In the genomic region with DNA sequence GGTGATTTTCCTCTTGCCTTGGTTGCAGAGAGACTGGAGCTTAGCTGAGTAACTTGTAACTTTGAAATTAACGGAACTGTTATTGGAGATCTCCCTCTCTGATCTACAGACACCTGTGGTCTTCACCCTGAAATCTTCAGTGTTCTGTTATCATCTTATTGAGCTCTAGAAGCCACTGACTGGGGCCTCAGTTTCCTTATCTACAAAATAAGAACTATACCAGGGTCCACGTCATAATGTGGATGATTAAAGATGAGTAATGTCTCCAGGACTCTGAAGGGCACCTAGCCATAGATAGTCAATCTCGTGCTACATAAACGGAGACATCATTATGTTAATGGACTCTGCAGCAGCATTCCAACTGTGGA, we compare ENCODE assay signal across 24 mouse cellular contexts. TPM values are rescaled to one million over a fixed set of nuclear protein-coding genes. Genes with fewer than 3 reads are reported as not detected.
A peak's percentile ranks its signal among the peaks of the same experiment; 100 is the strongest.
DNase-seq lines count a peak whose midpoint lies in the region; ATAC-seq and TF ChIP-seq lines count a peak whose summit lies in the region.
"Had no signal": no experiment of that assay in that cellular context is flagged by ENCODE, and none has a peak within 500 bp of the region (broad histone marks: within the 10 kb centered on the region; RNA-seq: fewer than 3 reads in every experiment).

No protein-coding gene starts in this region.

- no peak for ATAC-seq in heart, postnatal 0 days (ENCODE audit: insufficient read depth, low read depth)
- no peak for ATAC-seq in heart, embryonic 12.5 days (ENCODE audit: insufficient number of reproducible peaks, low FRiP score)
- no peak for ATAC-seq in embryonic facial prominence, embryonic 14.5 days (ENCODE audit: low read depth)
- ATAC-seq in midbrain, embryonic 14.5 days (ENCODE audit: low FRiP score, low TSS enrichment), result no peak
- ATAC-seq: activated CD4-positive, CD25-positive, alpha-beta regulatory T cell, adult 4 months had no signal

- TF ChIP-seq CTCF in heart, postnatal 0 days (IDR thresholded peaks at IDR 0.05; ENCODE audit: low read depth), result no peak
- TF ChIP-seq CTCF in MEL (IDR thresholded peaks at IDR 0.05 in 2 of 3, conservative IDR thresholded peaks at IDR 0.05 in 1 of 3; ENCODE audit: control insufficient read depth in 1 of 3, insufficient read depth in 1 of 3, low read depth in 2 of 3, low read length in 3 of 3, poor library complexity in 1 of 3, severe bottlenecking in 1 of 3), result no peak
- TF ChIP-seq CTCF in small intestine, adult 2 months (IDR thresholded peaks at IDR 0.05; ENCODE audit: extremely low read depth, insufficient read length, insufficient replicate concordance, low read depth, low read length), result no peak

- 80% methylated on average over 4 of the region's 4 CpGs for WGBS in heart, postnatal 0 days
- WGBS in heart, embryonic 12.5 days, result 66% methylated on average over 4 of the region's 4 CpGs
- 83% methylated on average over 4 of the region's 4 CpGs for WGBS in embryonic facial prominence, embryonic 14.5 days
- 23% methylated on average over 4 of the region's 4 CpGs for WGBS in small intestine, adult 2 months
- WGBS in midbrain, embryonic 14.5 days, result 80% methylated on average over 4 of the region's 4 CpGs

- no peaks in the 10 kb centered on the region for H3K79me2 ChIP-seq in MEL (ENCODE audit: control insufficient read depth, insufficient read depth, low read length, poor library complexity)

- no peak for DNase-seq in heart, postnatal 0 days (ENCODE audit: low spot score)
- no peak for DNase-seq in MEL (ENCODE audit: low read depth, low spot score)
- no peak for DNase-seq in embryonic facial prominence, embryonic 14.5 days (ENCODE audit: low spot score)
- no peak for DNase-seq in urinary bladder, adult 18-20 months (ENCODE audit: low spot score in 2 of 2)
- DNase-seq in adrenal gland, adult 8-10 months, result no peak
- DNase-seq in midbrain, embryonic 14.5 days, result no peak
- DNase-seq: cerebellum, adult 18-20 months; cerebellum, postnatal 25 days; heart, postnatal 14 days; layer of hippocampus, adult 9-11 months; liver, embryonic 13.5 days; lung, adult 2 months; lung, postnatal 14 days; right cerebral cortex, postnatal 14 days; spleen, adult 18-20 months; thymus, adult 2 months; thymus, postnatal 4 days had no signal

- H3K36me3 ChIP-seq in heart, postnatal 0 days (replicated peaks; ENCODE audit: control insufficient read depth, insufficient read depth, low read length), result no peaks in the 10 kb centered on the region
- H3K36me3 ChIP-seq in heart, embryonic 12.5 days, result no peaks in the 10 kb centered on the region
- peaks cover 0 to 14% of the 10 kb centered on the region in 2 experiments; a peak in 2 of 4 replicates for H3K36me3 ChIP-seq in MEL (ENCODE audit: control insufficient read depth in 1 of 2, insufficient read depth in 2 of 2, low read length in 2 of 2)
- no peaks in the 10 kb centered on the region for H3K36me3 ChIP-seq in embryonic facial prominence, embryonic 14.5 days (ENCODE audit: control insufficient read depth, insufficient read depth, low read length)
- H3K36me3 ChIP-seq in small intestine, adult 2 months (ENCODE audit: control insufficient read depth, insufficient read depth, low read length), result no peaks in the 10 kb centered on the region
- H3K36me3 ChIP-seq in midbrain, embryonic 14.5 days (ENCODE audit: control insufficient read depth, insufficient read depth, low read length), result no peaks in the 10 kb centered on the region
- H3K36me3 ChIP-seq: hindbrain, embryonic 12.5 days; liver, embryonic 13.5 days; midbrain, embryonic 12.5 days had no signal

- H3K4me1 ChIP-seq in heart, postnatal 0 days (ENCODE audit: control insufficient read depth, insufficient read depth), result 0 out of 2 replicates have a peak, but pooled peaks cover 22% of the 10 kb centered on the region
- peaks cover 23% of the 10 kb centered on the region for H3K4me1 ChIP-seq in heart, embryonic 12.5 days (replicated peaks)
- peaks cover 6 to 22% of the 10 kb centered on the region in 2 experiments; a peak in 3 of 4 replicates for H3K4me1 ChIP-seq in MEL (ENCODE audit: control insufficient read depth in 1 of 2, insufficient read depth in 2 of 2, low read length in 2 of 2)
- peaks cover 14% of the 10 kb centered on the region for H3K4me1 ChIP-seq in embryonic facial prominence, embryonic 14.5 days (ENCODE audit: control insufficient read depth, insufficient read depth, low read length)
- peaks cover 18% of the 10 kb centered on the region for H3K4me1 ChIP-seq in small intestine, adult 2 months (ENCODE audit: control insufficient read depth, insufficient read depth, insufficient read length, low read length)
- 0 out of 2 replicates have a peak, but pooled peaks cover 5% of the 10 kb centered on the region for H3K4me1 ChIP-seq in midbrain, embryonic 14.5 days (ENCODE audit: control insufficient read depth, insufficient read depth, low read length)

- TF ChIP-seq POLR2A in MEL (IDR thresholded peaks at IDR 0.05; ENCODE audit: control insufficient read depth in 1 of 2, insufficient read depth in 1 of 2, low read depth in 1 of 2, low read length in 2 of 2, poor library complexity in 1 of 2), result no peak
- no peak for TF ChIP-seq POLR2A in small intestine, adult 2 months (IDR thresholded peaks at IDR 0.05; ENCODE audit: low read depth, low read length)

- TF ChIP-seq RAD21 in MEL (IDR thresholded peaks at IDR 0.05; ENCODE audit: low read depth, low read length), result no peak

- no peaks in the 10 kb centered on the region for H3K27me3 ChIP-seq in heart, postnatal 0 days (ENCODE audit: control insufficient read depth, insufficient read depth, low read length)
- H3K27me3 ChIP-seq in heart, embryonic 12.5 days (replicated peaks), result no peaks in the 10 kb centered on the region
- H3K27me3 ChIP-seq in MEL (ENCODE audit: control insufficient read depth in 1 of 2, insufficient read depth in 2 of 2, low read length in 2 of 2), result no peaks in the 10 kb centered on the region; a peak in 1 of 4 replicates
- H3K27me3 ChIP-seq in embryonic facial prominence, embryonic 14.5 days (replicated peaks; ENCODE audit: control insufficient read depth, insufficient read depth, low read length), result no peaks in the 10 kb centered on the region
- no peaks in the 10 kb centered on the region for H3K27me3 ChIP-seq in small intestine, adult 2 months (ENCODE audit: control insufficient read depth, insufficient read depth, low read length)
- no peaks in the 10 kb centered on the region for H3K27me3 ChIP-seq in midbrain, embryonic 14.5 days (ENCODE audit: control insufficient read depth, insufficient read depth, low read length)
- H3K27me3 ChIP-seq: hindbrain, embryonic 12.5 days had no signal

- no peak overlapping the region for H3K4me3 ChIP-seq in heart, postnatal 0 days (ENCODE audit: low read depth, low read length)
- no peak overlapping the region for H3K4me3 ChIP-seq in heart, embryonic 12.5 days
- H3K4me3 ChIP-seq in MEL (ENCODE audit: control insufficient read depth in 1 of 2, insufficient read depth in 1 of 2, low read depth in 2 of 2, low read length in 2 of 2), result no peak overlapping the region
- no peak overlapping the region for H3K4me3 ChIP-seq in embryonic facial prominence, embryonic 14.5 days (ENCODE audit: low read depth, low read length)
- H3K4me3 ChIP-seq in small intestine, adult 2 months (ENCODE audit: low read depth, low read length), result peak overlapping the region; percentile 36
- no peak overlapping the region for H3K4me3 ChIP-seq in midbrain, embryonic 14.5 days (replicated peaks; ENCODE audit: low read depth, low read length)
- H3K4me3 ChIP-seq: hindbrain, embryonic 12.5 days; liver, embryonic 13.5 days; midbrain, embryonic 12.5 days had no signal

- 0 out of 2 replicates have a peak overlapping the region, but pooled peaks have one; percentile 2 for H3K27ac ChIP-seq in heart, postnatal 0 days (ENCODE audit: low read depth)
- no peak overlapping the region for H3K27ac ChIP-seq in heart, embryonic 12.5 days (ENCODE audit: poor library complexity, severe bottlenecking)
- H3K27ac ChIP-seq in MEL (ENCODE audit: control insufficient read depth, low read depth, low read length), result no peak overlapping the region
- 0 out of 2 replicates have a peak overlapping the region, but pooled peaks have one; percentile 70 for H3K27ac ChIP-seq in embryonic facial prominence, embryonic 14.5 days (replicated peaks; ENCODE audit: low read depth, low read length)
- peak overlapping the region; percentile 98 for H3K27ac ChIP-seq in small intestine, adult 2 months (ENCODE audit: insufficient read depth, low read depth, low read length)
- no peak overlapping the region for H3K27ac ChIP-seq in midbrain, embryonic 14.5 days (replicated peaks; ENCODE audit: low read depth, low read length)
- H3K27ac ChIP-seq: hindbrain, embryonic 12.5 days; kidney, postnatal 0 days; liver, embryonic 13.5 days had no signal

- no peak overlapping the region for H3K9ac ChIP-seq in heart, postnatal 0 days (replicated peaks; ENCODE audit: low read depth, low read length)
- no peak overlapping the region for H3K9ac ChIP-seq in heart, embryonic 12.5 days
- H3K9ac ChIP-seq in MEL (ENCODE audit: control insufficient read depth, low read depth, low read length, poor library complexity, severe bottlenecking), result no peak overlapping the region
- H3K9ac ChIP-seq in embryonic facial prominence, embryonic 14.5 days (ENCODE audit: low read depth, low read length), result no peak overlapping the region
- H3K9ac ChIP-seq in midbrain, embryonic 14.5 days (replicated peaks; ENCODE audit: low read length), result no peak overlapping the region
- H3K9ac ChIP-seq: liver, embryonic 13.5 days; midbrain, embryonic 12.5 days had no signal

- no peak overlapping the region for H3K4me2 ChIP-seq in heart, postnatal 0 days (ENCODE audit: low read depth, low read length)
- H3K4me2 ChIP-seq in heart, embryonic 12.5 days, result no peak overlapping the region
- H3K4me2 ChIP-seq in embryonic facial prominence, embryonic 14.5 days (ENCODE audit: low read depth, low read length), result peak overlapping the region; percentile 18; the same call in 1 of the 2 replicates
- H3K4me2 ChIP-seq in midbrain, embryonic 14.5 days (ENCODE audit: low read length), result no peak overlapping the region
- H3K4me2 ChIP-seq: hindbrain, embryonic 12.5 days; liver, embryonic 13.5 days; midbrain, embryonic 12.5 days had no signal

- H3K9me3 ChIP-seq in heart, postnatal 0 days (replicated peaks; ENCODE audit: control insufficient read depth, low read length), result no peaks in the 10 kb centered on the region
- H3K9me3 ChIP-seq in heart, embryonic 12.5 days (replicated peaks), result no peaks in the 10 kb centered on the region
- H3K9me3 ChIP-seq in MEL (replicated peaks; ENCODE audit: insufficient read depth, low read length), result no peaks in the 10 kb centered on the region
- no peaks in the 10 kb centered on the region for H3K9me3 ChIP-seq in embryonic facial prominence, embryonic 14.5 days (ENCODE audit: control insufficient read depth, low read length)
- no peaks in the 10 kb centered on the region for H3K9me3 ChIP-seq in midbrain, embryonic 14.5 days (ENCODE audit: control insufficient read depth, low read length)
- H3K9me3 ChIP-seq: hindbrain, embryonic 12.5 days; liver, embryonic 13.5 days; midbrain, embryonic 12.5 days had no signal

- no peak for TF ChIP-seq EP300 in heart, postnatal 0 days (IDR thresholded peaks at IDR 0.05; ENCODE audit: low read depth)
- TF ChIP-seq EP300 in MEL (IDR thresholded peaks at IDR 0.05; ENCODE audit: low read depth in 1 of 2, low read length in 2 of 2), result peak; percentile 38 to 53; a peak in 2 of 4 replicates

RNA-seq across cellular contexts. Expression of gene Pex26, which starts 6.8 kb away (rescaled TPM):
- total RNA-seq in heart, postnatal 0 days (2014; rRNA removed; ENCODE audit: low replicate concordance), result 17.5 and 20.2 TPM in 2 replicates
- 4.6 and 5.0 TPM in 2 replicates for polyA plus RNA-seq in heart, postnatal 0 days (2015; fragmentation: Nextera tagmentation; extraction: Ambion mirVana)
- 6.1 and 6.5 TPM in 2 replicates for polyA plus RNA-seq in heart, embryonic 12.5 days (2016; fragmentation: Nextera tagmentation; extraction: Ambion mirVana)
- total RNA-seq in MEL (2012; rRNA removed), result 5.7 and 6.9 TPM in 2 replicates
- 1 to 10 TPM in 1 of 2 experiments, not detected in 1; 9.9 TPM for polyA plus RNA-seq in MEL (2012; ENCODE audit: insufficient read depth in 1 of 2, insufficient read length in 2 of 2, low read depth in 1 of 2, low replicate concordance in 2 of 2, missing spikeins in 1 of 2)
- 7.6 and 8.9 TPM in 2 replicates for polyA plus RNA-seq in embryonic facial prominence, embryonic 14.5 days (2014; fragmentation: Nextera tagmentation; extraction: Ambion mirVana)
- polyA plus RNA-seq in small intestine, adult 2 months (2012; rRNA removed), result 8.7 and 13.6 TPM in 2 replicates
- 10 to 100 TPM; 12.8 to 16.4 (median 14.8) TPM for total RNA-seq in adrenal gland, adult 8-10 months (2022)
- 15.1 and 16.4 TPM in 2 replicates for polyA plus RNA-seq in midbrain, embryonic 14.5 days (2014; fragmentation: Nextera tagmentation; extraction: Ambion mirVana)

RNA-seq across cellular contexts. Expression of gene Tuba8, which starts 33.8 kb away (rescaled TPM):
- 2.7 and 5.6 TPM in 2 replicates for total RNA-seq in heart, postnatal 0 days (2014; rRNA removed; ENCODE audit: low replicate concordance)
- 3.6 and 6.0 TPM in 2 replicates for polyA plus RNA-seq in heart, postnatal 0 days (2015; fragmentation: Nextera tagmentation; extraction: Ambion mirVana)
- polyA plus RNA-seq in heart, embryonic 12.5 days (2016; fragmentation: Nextera tagmentation; extraction: Ambion mirVana), result 0.42 and 0.55 TPM in 2 replicates
- total RNA-seq in MEL (2012; rRNA removed), result 1.6 and 1.9 TPM in 2 replicates
- polyA plus RNA-seq in MEL (2012; ENCODE audit: insufficient read depth in 1 of 2, insufficient read length in 2 of 2, low read depth in 1 of 2, low replicate concordance in 2 of 2, missing spikeins in 1 of 2), result 1 to 10 TPM in 1 of 2 experiments, not detected in 1; 1.4 TPM
- polyA plus RNA-seq in embryonic facial prominence, embryonic 14.5 days (2014; fragmentation: Nextera tagmentation; extraction: Ambion mirVana), result 1.9 and 2.3 TPM in 2 replicates
- polyA plus RNA-seq in small intestine, adult 2 months (2012; rRNA removed), result 0.18 and 0.25 TPM in 2 replicates
- total RNA-seq in adrenal gland, adult 8-10 months (2022), result 1 to 10 TPM; 1.8 to 7.9 (median 4.5) TPM
- 0.36 and 0.53 TPM in 2 replicates for polyA plus RNA-seq in midbrain, embryonic 14.5 days (2014; fragmentation: Nextera tagmentation; extraction: Ambion mirVana)
- total RNA-seq: CH12.LX had no signal
- polyA plus RNA-seq: midbrain, embryonic 12.5 days had no signal

RNA-seq across cellular contexts. Expression of gene Mical3, which starts 45.9 kb away (rescaled TPM):
- 79.3 and 94.8 TPM in 2 replicates for total RNA-seq in heart, postnatal 0 days (2014; rRNA removed; ENCODE audit: low replicate concordance)
- 23.2 and 30.8 TPM in 2 replicates for polyA plus RNA-seq in heart, postnatal 0 days (2015; fragmentation: Nextera tagmentation; extraction: Ambion mirVana)
- 37.4 and 39.5 TPM in 2 replicates for polyA plus RNA-seq in heart, embryonic 12.5 days (2016; fragmentation: Nextera tagmentation; extraction: Ambion mirVana)
- total RNA-seq in MEL (2012; rRNA removed), result 19.8 and 24.7 TPM in 2 replicates
- polyA plus RNA-seq in MEL (2012; ENCODE audit: insufficient read depth in 1 of 2, insufficient read length in 2 of 2, low read depth in 1 of 2, low replicate concordance in 2 of 2, missing spikeins in 1 of 2), result 100 to 1,000 TPM in 1 of 2 experiments, 10 to 100 TPM in 1; 31.4 to 125 TPM
- polyA plus RNA-seq in embryonic facial prominence, embryonic 14.5 days (2014; fragmentation: Nextera tagmentation; extraction: Ambion mirVana), result 17.0 and 19.2 TPM in 2 replicates
- 6.1 and 8.9 TPM in 2 replicates for polyA plus RNA-seq in small intestine, adult 2 months (2012; rRNA removed)
- 10 to 100 TPM; 41.6 to 78.2 (median 55.4) TPM for total RNA-seq in adrenal gland, adult 8-10 months (2022)
- polyA plus RNA-seq in midbrain, embryonic 14.5 days (2014; fragmentation: Nextera tagmentation; extraction: Ambion mirVana), result 51.5 and 51.7 TPM in 2 replicates

Comparison
In these comparisons a context has a peak if more than half of its experiments do, and no peak if none do; other contexts are left out.
1. H3K27ac ChIP-seq: peak in heart, postnatal 0 days (single experiment), embryonic facial prominence, embryonic 14.5 days (single experiment) and small intestine, adult 2 months (single experiment); none in heart, embryonic 12.5 days (single experiment), MEL (single experiment) and midbrain, embryonic 14.5 days (single experiment).